Mouse (Mus musculus) brain, embryonic 14.5 days (tissue): ENCODE data around the gene Phf14.

Experiments used
- CTCF ChIP-seq: fragments of 200-500 bp; IDR thresholded peaks from 2 replicates; pipeline ENCODE4 v1.5.1; 2012; ENCODE audit warnings: inconsistent platforms, mild to moderate bottlenecking, moderate library complexity, borderline replicate concordance; ENCODE audit not compliant: insufficient read depth, insufficient read length; ENCODE audit errors: extremely low read depth
- POLR2A ChIP-seq: fragments of 200-500 bp; IDR thresholded peaks from 2 replicates; pipeline ENCODE4 v1.6.1; 2012; ENCODE audit warnings: mild to moderate bottlenecking, inconsistent platforms, borderline replicate concordance; ENCODE audit not compliant: poor library complexity, insufficient read depth, insufficient read length, severe bottlenecking; ENCODE audit errors: extremely low read depth

- TF ChIP-seq POLR2A, result peak; percentile 72; the same call in 1 of the 2 replicates
- TF ChIP-seq CTCF, result no peak
These were observed at the start of gene Phf14, which contains the start of gene Ndufa4 for GRCm38 (mm10) chr6:11907269-11908032.
